Mouse (Mus musculus) lung, embryonic 15.5 days (tissue): ENCODE data around the gene Slc25a17. TPM values are rescaled to one million over a fixed set of nuclear protein-coding genes. Genes with fewer than 3 reads are reported as not detected.

Source experiments
- ATAC-seq: fragments of 200-750 bp; cut with Nextera tagmentation; 2 replicates; pipeline ENCODE4 v1.8.0; 2017; ENCODE audit warnings: moderate number of reproducible peaks, borderline replicate concordance; ENCODE audit not compliant: low FRiP score, low TSS enrichment; ENCODE audit errors: extremely low read depth
- H3K27ac ChIP-seq: fragments of 300-500 bp; sonication (generic); 2 replicates; pipeline ENCODE4 v1.5.1; 2015; ENCODE audit warnings: moderate library complexity, mild to moderate bottlenecking, inconsistent platforms
- H3K27me3 ChIP-seq: fragments of 300-500 bp; sonication (generic); 2 replicates; pipeline ENCODE4 v1.6.1; 2015; ENCODE audit warnings: inconsistent platforms
- H3K36me3 ChIP-seq: fragments of 300-500 bp; sonication (generic); 2 replicates; pipeline ENCODE4 v1.6.1; 2015; ENCODE audit warnings: inconsistent platforms
- H3K4me1 ChIP-seq: fragments of 300-500 bp; sonication (generic); 2 replicates; pipeline ENCODE4 v1.6.1; 2015; ENCODE audit warnings: inconsistent platforms
- H3K4me2 ChIP-seq: fragments of 300-500 bp; sonication (generic); 2 replicates; pipeline ENCODE4 v1.6.1; 2015; ENCODE audit warnings: inconsistent platforms, mild to moderate bottlenecking, moderate library complexity
- H3K4me3 ChIP-seq: fragments of 300-500 bp; sonication (generic); 2 replicates; pipeline ENCODE4 v1.5.1; 2015; ENCODE audit warnings: mild to moderate bottlenecking, inconsistent platforms
- H3K9ac ChIP-seq: fragments of 300-500 bp; sonication (generic); 2 replicates; pipeline ENCODE4 v1.6.1; 2015; ENCODE audit warnings: inconsistent platforms
- H3K9me3 ChIP-seq: fragments of 300-500 bp; sonication (generic); 2 replicates; pipeline ENCODE4 v1.6.1; 2016; ENCODE audit warnings: inconsistent platforms
- WGBS: fragments of 180-500 bp; shearing (Covaris S2); methylation state at CpG from one replicate; pipeline ENCODE4 v1.1.7; 2015; 5-methylcytosine and 5-hydroxymethylcytosine counted together
- polyA plus RNA-seq: library from polyadenylated mRNA; unstranded; fragments of >200 nt; fragmentation: Nextera tagmentation; extraction: Ambion mirVana; gene quantifications from 2 replicates; pipeline ENCODE4 v1.2.1, GENCODE M21; 2015

Gene Slc25a17
- 110 and 112 TPM in 2 replicates for polyA plus RNA-seq

DNA sequence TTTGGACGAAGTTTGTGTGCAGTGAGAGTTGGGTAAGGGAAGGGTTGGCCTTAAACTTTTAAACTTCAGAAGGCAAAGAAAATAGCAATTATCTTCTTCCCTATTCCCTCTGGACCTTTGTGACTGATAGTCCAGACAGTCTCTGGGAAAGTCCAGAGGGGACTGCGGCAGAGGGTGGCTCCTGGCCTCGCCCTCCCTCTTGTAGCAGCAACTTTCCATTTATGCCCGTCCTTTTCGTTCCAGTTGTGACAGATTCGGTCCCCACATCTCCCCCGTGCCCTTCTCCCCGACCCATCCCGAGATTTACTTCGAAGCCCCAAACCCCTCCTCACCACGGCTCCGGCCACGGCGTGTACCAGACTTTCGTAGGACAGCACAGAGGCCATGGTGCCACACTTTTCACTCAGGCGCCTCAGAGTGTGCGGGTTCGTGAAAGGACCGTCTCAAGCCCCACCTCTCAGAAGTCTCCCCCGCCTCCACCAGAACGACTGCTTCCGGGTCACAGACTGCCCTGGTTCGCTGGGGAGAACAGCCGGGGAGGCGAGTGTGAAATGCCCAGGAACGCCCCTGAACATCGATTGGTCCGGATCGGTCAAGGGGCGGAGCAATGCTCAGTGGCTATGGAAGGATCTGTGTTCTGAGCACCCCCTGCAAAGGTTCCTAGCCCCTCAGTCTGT lies at the start of gene Slc25a17:
Slc25a17 (minus strand) TSS at position 468 of the 677 bp plus-strand sequence.
- Histone ChIP-seq H3K36me3 (peaks cover 25% of the 10 kb centered on the region), H3K4me1 (peaks cover 21% of the 10 kb centered on the region), H3K4me3 (peak within 1 kb of the TSS; percentile 81), H3K27ac (peak within 1 kb of the TSS; percentile 83), H3K4me2 (peak within 1 kb of the TSS; percentile 77), H3K27me3 (no peaks in the 10 kb centered on the region), H3K9ac (peak within 1 kb of the TSS; percentile 73), H3K9me3 (no peaks in the 10 kb centered on the region)
- WGBS, result under 1% methylated on average over 30 of the region's 30 CpGs
- ATAC-seq, result peak; percentile 100

DNA sequence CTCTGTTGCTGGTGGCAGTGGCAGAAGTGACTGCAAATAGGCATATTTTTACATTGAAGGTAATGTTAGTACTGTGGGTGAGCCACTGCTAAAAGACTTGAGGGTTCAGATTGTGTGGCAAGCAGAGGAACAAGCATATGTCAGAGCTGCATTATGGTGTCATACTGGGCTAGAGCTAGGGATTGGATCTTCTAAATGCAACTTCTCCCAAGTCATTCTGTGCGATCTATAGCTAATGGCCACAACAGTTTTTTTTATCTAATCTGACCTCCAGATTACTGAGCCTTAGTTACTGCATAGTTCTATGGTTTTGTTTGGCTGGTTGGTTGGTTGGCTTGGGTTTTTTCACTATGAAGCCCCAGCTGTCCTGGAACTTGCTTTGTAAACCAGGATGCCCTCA lies 47.6 kb upstream of the Slc25a17 start, which contains the start of gene Dnajb7:
Dnajb7 (minus strand) TSS at position 101 of the 400 bp plus-strand sequence.
- H3K27ac ChIP-seq, result no peak within 1 kb of the TSS
- no peak within 1 kb of the TSS for H3K4me2 ChIP-seq
- WGBS, result 100% methylated on average over 1 of the region's 1 CpGs
- H3K4me1 ChIP-seq, result no peaks in the 10 kb centered on the region
- no peak within 1 kb of the TSS for H3K9ac ChIP-seq
- H3K27me3 ChIP-seq, result no peaks in the 10 kb centered on the region
- no peaks in the 10 kb centered on the region for H3K36me3 ChIP-seq
- no peak for ATAC-seq
- no peaks in the 10 kb centered on the region for H3K9me3 ChIP-seq
- no peak within 1 kb of the TSS for H3K4me3 ChIP-seq

DNA sequence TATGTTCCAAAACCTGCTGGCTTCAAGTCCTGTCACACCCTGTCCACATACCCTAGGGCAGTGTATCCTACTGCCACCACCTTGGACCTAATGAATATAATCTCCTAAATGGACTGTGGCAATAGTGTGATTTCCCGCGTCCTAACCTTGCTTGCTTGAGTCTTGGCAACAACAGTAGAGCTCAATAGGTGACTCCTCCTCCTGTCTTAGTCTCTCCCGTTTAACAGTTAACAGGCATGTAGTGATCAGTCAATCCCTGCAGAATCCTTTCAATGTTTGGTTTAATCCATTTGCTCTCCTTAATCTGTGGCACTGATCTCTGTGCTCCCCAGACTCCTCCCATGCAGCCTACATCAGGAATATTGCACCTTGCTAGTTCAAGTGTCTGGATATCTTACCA lies 44.4 kb upstream of the Slc25a17 start:
- H3K9ac ChIP-seq, result no peak overlapping the region
- no peaks in the 10 kb centered on the region for H3K27me3 ChIP-seq
- peaks cover 7% of the 10 kb centered on the region for H3K4me1 ChIP-seq
- no peak overlapping the region for H3K27ac ChIP-seq
- no peak overlapping the region for H3K4me3 ChIP-seq
- 0 out of 2 replicates have a peak, but pooled peaks cover 3% of the 10 kb centered on the region for H3K36me3 ChIP-seq
- no peak for ATAC-seq
- 83% methylated on average over 3 of the region's 3 CpGs for WGBS
- H3K9me3 ChIP-seq, result no peaks in the 10 kb centered on the region
- no peak overlapping the region for H3K4me2 ChIP-seq

- H3K9me3 ChIP-seq, result no peaks in the 10 kb centered on the region
- H3K9ac ChIP-seq, result peak within 1 kb of the TSS; percentile 98
- ATAC-seq, result peak; percentile 100
- peak within 1 kb of the TSS; percentile 98 for H3K4me3 ChIP-seq
- under 1% methylated on average over 50 of the region's 50 CpGs for WGBS
- H3K36me3 ChIP-seq, result 0 out of 2 replicates have a peak, but pooled peaks cover 3% of the 10 kb centered on the region
- H3K4me2 ChIP-seq, result peak within 1 kb of the TSS; percentile 81
- H3K27me3 ChIP-seq, result no peaks in the 10 kb centered on the region
- peaks cover 19% of the 10 kb centered on the region for H3K4me1 ChIP-seq
- peak within 1 kb of the TSS; percentile 97 for H3K27ac ChIP-seq
These were observed 39.2 kb upstream of the Slc25a17 start, which contains the start of the genes St13 and Xpnpep3 for GRCm38 (mm10) chr15:81399638-81400315. St13 (minus strand) TSS chr15:81400077. Xpnpep3 (plus strand) TSS chr15:81400138.

GRCm38 (mm10) chr15:81399297-81399637 lies 38.7 kb upstream of the Slc25a17 start:
- Histone ChIP-seq H3K27ac (peak overlapping the region; percentile 97), H3K36me3 (0 out of 2 replicates have a peak, but pooled peaks cover 3% of the 10 kb centered on the region), H3K27me3 (no peaks in the 10 kb centered on the region), H3K4me3 (peak overlapping the region; percentile 98), H3K9ac (peak overlapping the region; percentile 98), H3K4me2 (peak overlapping the region; percentile 81), H3K4me1 (peaks cover 19% of the 10 kb centered on the region), H3K9me3 (no peaks in the 10 kb centered on the region)
- WGBS, result 0% methylated on average over 21 of the region's 21 CpGs
- ATAC-seq, result no peak

DNA sequence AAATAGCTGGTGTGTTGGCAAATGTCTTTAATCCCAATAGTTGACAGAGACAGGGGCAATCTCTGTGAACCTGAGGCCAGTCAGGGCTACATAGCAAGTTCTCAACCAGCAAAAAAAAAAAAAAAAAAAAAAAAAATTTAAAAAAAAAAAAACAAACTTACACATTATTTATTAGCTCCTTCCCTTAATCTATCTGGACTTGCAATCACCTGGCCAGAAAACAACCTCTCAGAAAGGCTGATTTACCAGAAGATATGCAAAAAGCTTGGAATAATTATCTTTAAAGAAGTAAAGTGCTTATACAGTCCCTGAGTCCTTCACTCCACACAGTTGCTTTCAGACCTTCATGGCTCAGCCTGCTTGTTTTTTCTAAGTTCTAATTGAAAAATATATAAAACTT lies 37.6 kb upstream of the Slc25a17 start:
- ATAC-seq, result no peak
- Histone ChIP-seq H3K4me2 (peak overlapping the region; percentile 81), H3K9ac (peak overlapping the region; percentile 98), H3K4me1 (peaks cover 19% of the 10 kb centered on the region), H3K4me3 (peak overlapping the region; percentile 98), H3K9me3 (no peaks in the 10 kb centered on the region), H3K27ac (no peak overlapping the region), H3K27me3 (no peaks in the 10 kb centered on the region), H3K36me3 (0 out of 2 replicates have a peak, but pooled peaks cover 3% of the 10 kb centered on the region)

GRCm38 (mm10) chr15:81394211-81394915 lies 33.8 kb upstream of the Slc25a17 start:
- Histone ChIP-seq H3K27ac (no peak overlapping the region), H3K4me3 (no peak overlapping the region), H3K4me1 (peaks cover 13% of the 10 kb centered on the region), H3K9me3 (no peaks in the 10 kb centered on the region), H3K36me3 (peaks cover 24% of the 10 kb centered on the region), H3K27me3 (no peaks in the 10 kb centered on the region), H3K9ac (no peak overlapping the region), H3K4me2 (no peak overlapping the region)
- WGBS, result 80% methylated on average over 8 of the region's 8 CpGs
- no peak for ATAC-seq

GRCm38 (mm10) chr15:81392997-81393396 lies 32.4 kb upstream of the Slc25a17 start:
- no peak overlapping the region for H3K9ac ChIP-seq
- no peak overlapping the region for H3K4me2 ChIP-seq
- H3K27ac ChIP-seq, result no peak overlapping the region
- ATAC-seq, result no peak
- H3K4me3 ChIP-seq, result no peak overlapping the region
- peaks cover 35% of the 10 kb centered on the region for H3K36me3 ChIP-seq
- H3K27me3 ChIP-seq, result no peaks in the 10 kb centered on the region
- peaks cover 6% of the 10 kb centered on the region for H3K4me1 ChIP-seq
- no peaks in the 10 kb centered on the region for H3K9me3 ChIP-seq

DNA sequence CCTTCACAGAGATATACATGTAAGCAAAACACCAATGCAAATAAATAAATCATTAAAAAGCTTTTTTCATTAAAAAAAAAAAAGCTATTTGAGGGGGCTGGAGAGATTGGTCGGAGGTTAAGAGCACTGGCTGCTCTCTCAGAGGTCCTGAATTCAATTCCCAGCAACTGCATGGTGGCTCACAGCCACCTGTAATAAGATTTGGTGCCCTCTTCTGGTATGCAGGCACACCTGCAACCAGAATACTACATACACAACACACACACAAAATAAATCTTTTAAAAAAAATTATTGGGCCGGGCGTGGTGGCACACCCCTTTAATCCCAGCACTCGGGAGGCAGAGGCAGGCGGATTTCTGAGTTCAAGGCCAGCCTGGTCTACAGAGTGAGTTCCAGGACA lies 25.7 kb upstream of the Slc25a17 start:
- Histone ChIP-seq H3K4me2 (no peak overlapping the region), H3K4me1 (no peaks in the 10 kb centered on the region), H3K9ac (no peak overlapping the region), H3K9me3 (no peaks in the 10 kb centered on the region), H3K27me3 (no peaks in the 10 kb centered on the region), H3K27ac (no peak overlapping the region), H3K4me3 (no peak overlapping the region), H3K36me3 (peaks cover 86% of the 10 kb centered on the region)
- ATAC-seq, result no peak
- WGBS, result 94% methylated on average over 5 of the region's 5 CpGs

- H3K36me3 ChIP-seq, result peaks cover 75% of the 10 kb centered on the region
- no peaks in the 10 kb centered on the region for H3K4me1 ChIP-seq
- H3K27me3 ChIP-seq, result no peaks in the 10 kb centered on the region
- no peak overlapping the region for H3K4me3 ChIP-seq
- no peak overlapping the region for H3K4me2 ChIP-seq
- H3K9me3 ChIP-seq, result no peaks in the 10 kb centered on the region
- no peak overlapping the region for H3K9ac ChIP-seq
- WGBS, result 80% methylated on average over 2 of the region's 2 CpGs
- no peak for ATAC-seq
- H3K27ac ChIP-seq, result no peak overlapping the region
These were observed 18.2 kb upstream of the Slc25a17 start for GRCm38 (mm10) chr15:81378845-81379244.

- H3K4me2 ChIP-seq, result no peak overlapping the region
- H3K4me1 ChIP-seq, result no peaks in the 10 kb centered on the region
- peaks cover 78% of the 10 kb centered on the region for H3K36me3 ChIP-seq
- H3K27ac ChIP-seq, result no peak overlapping the region
- H3K27me3 ChIP-seq, result no peaks in the 10 kb centered on the region
- ATAC-seq, result no peak
- H3K9ac ChIP-seq, result no peak overlapping the region
- no peaks in the 10 kb centered on the region for H3K9me3 ChIP-seq
- no peak overlapping the region for H3K4me3 ChIP-seq
- 83% methylated on average over 11 of the region's 11 CpGs for WGBS
These were observed 14.0 kb upstream of the Slc25a17 start for GRCm38 (mm10) chr15:81374621-81375020.

DNA sequence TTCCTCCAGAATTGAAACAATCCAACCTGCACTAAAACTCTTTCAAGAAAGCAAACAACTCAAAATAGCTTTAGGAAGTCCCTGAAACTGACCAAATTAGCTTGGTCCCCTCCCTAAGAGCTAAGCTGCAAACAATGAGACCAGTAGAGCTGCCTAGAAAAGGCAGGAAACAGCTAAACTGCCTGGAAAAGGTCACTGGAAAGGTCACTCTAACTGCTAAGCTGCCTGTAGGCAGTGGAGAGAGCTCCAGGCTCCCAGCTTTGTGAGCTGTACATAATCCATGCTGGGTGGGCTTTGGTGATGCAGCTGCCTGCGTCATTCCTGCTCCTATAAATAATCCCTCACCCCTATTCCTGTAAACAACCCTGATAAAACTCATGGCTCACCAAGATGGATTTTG lies 9.7 kb upstream of the Slc25a17 start:
- WGBS, result 73% methylated on average over 1 of the region's 1 CpGs
- no peak overlapping the region for H3K27ac ChIP-seq
- H3K9ac ChIP-seq, result no peak overlapping the region
- no peak for ATAC-seq
- no peaks in the 10 kb centered on the region for H3K4me1 ChIP-seq
- H3K4me2 ChIP-seq, result no peak overlapping the region
- H3K4me3 ChIP-seq, result no peak overlapping the region
- no peaks in the 10 kb centered on the region for H3K9me3 ChIP-seq
- no peaks in the 10 kb centered on the region for H3K27me3 ChIP-seq
- peaks cover 83% of the 10 kb centered on the region for H3K36me3 ChIP-seq
